Mouse (Mus musculus): ENCODE measurements around the gene Ajm1. TPM values are rescaled to one million over a fixed set of nuclear protein-coding genes. Genes with fewer than 3 reads are reported as not detected.

The Ajm1 gene
- polyA plus RNA-seq (2014; fragmentation: Nextera tagmentation; extraction: Ambion mirVana) = 0.07 and 0.25 TPM in 2 replicates

DNA sequence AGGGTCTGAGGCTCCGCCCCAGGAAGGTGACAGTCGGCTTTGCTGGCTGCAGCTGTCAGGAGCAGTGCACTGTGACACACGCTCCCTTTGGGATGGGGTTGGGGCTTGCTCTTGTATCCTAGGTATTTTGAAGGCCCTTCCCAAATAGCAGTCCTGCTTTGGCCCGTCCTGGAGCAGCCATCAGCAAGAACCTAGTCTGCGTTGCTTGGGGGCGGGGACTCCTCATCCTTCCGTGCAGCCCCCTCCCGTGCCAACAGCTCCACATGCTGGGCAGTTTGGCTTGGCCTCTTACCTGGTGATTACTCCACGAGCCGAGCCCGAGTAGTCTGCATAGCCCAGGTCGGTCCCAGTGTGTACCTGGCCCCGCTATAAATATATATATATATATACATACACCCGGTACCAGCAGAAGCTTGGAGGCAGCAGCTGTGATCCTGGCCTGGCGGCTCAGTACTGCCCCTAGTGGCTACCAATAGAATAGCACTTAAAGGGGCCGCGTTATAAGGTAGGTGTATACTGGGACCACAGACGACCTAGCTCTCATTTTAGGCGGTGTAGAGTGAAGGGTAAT, at the start of gene Ajm1:
Gene Ajm1 (minus strand): TSS at position 464 of the 571 bp plus-strand sequence.
- no peaks in the 10 kb centered on the region for H3K9me3 ChIP-seq (replicated peaks; ENCODE audit: control insufficient read depth, low read length)
- ATAC-seq (replicated peaks; ENCODE audit: insufficient number of reproducible peaks, low FRiP score, low TSS enrichment, low read depth) (peak; percentile 64), DNase-seq (ENCODE audit: low spot score) (peak; percentile 82)
- H3K27me3 ChIP-seq (ENCODE audit: control insufficient read depth, insufficient read depth, low read length) = peaks cover 49% of the 10 kb centered on the region
- H3K4me3 ChIP-seq (ENCODE audit: low read depth, low read length) = peak within 1 kb of the TSS; percentile 24
- peak within 1 kb of the TSS; percentile 28 for H3K9ac ChIP-seq (replicated peaks; ENCODE audit: low read length)
- 3% methylated on average over 19 of the region's 19 CpGs for WGBS
- no peak within 1 kb of the TSS for H3K27ac ChIP-seq (replicated peaks; ENCODE audit: low read depth, low read length)
- peak within 1 kb of the TSS; percentile 64 for H3K4me2 ChIP-seq (ENCODE audit: low read depth, low read length)
- H3K36me3 ChIP-seq (replicated peaks; ENCODE audit: control insufficient read depth, insufficient read depth, low read depth, low read length) = peaks cover 5% of the 10 kb centered on the region
- H3K4me1 ChIP-seq (ENCODE audit: control insufficient read depth, insufficient read depth, low read length) = peaks cover 5% of the 10 kb centered on the region; the same call in 1 of the 2 replicates

GRCm38 (mm10) chr2:25628738-25629137, 47.2 kb upstream of the Ajm1 start:
- ATAC-seq (replicated peaks; ENCODE audit: insufficient number of reproducible peaks, low FRiP score, low TSS enrichment, low read depth) = no peak
- Histone ChIP-seq H3K9ac (replicated peaks; ENCODE audit: low read length) (no peak overlapping the region), H3K36me3 (replicated peaks; ENCODE audit: control insufficient read depth, insufficient read depth, low read depth, low read length) (no peaks in the 10 kb centered on the region), H3K4me3 (ENCODE audit: low read depth, low read length) (no peak overlapping the region), H3K27ac (replicated peaks; ENCODE audit: low read depth, low read length) (no peak overlapping the region), H3K9me3 (replicated peaks; ENCODE audit: control insufficient read depth, low read length) (no peaks in the 10 kb centered on the region), H3K4me1 (ENCODE audit: control insufficient read depth, insufficient read depth, low read length) (no peaks in the 10 kb centered on the region), H3K4me2 (ENCODE audit: low read depth, low read length) (no peak overlapping the region), H3K27me3 (ENCODE audit: control insufficient read depth, insufficient read depth, low read length) (no peaks in the 10 kb centered on the region)
- no peak for DNase-seq (ENCODE audit: low spot score)
- WGBS = 38% methylated on average over 3 of the region's 4 CpGs

- WGBS = 80% methylated on average over 6 of the region's 6 CpGs
- H3K27ac ChIP-seq (replicated peaks; ENCODE audit: low read depth, low read length) = no peak within 1 kb of the TSS
- no peak for ATAC-seq (replicated peaks; ENCODE audit: insufficient number of reproducible peaks, low FRiP score, low TSS enrichment, low read depth)
Observed at GRCm38 (mm10) chr2:25627811-25628210, 46.3 kb upstream of the Ajm1 start, which contains the start of gene Fcna. Fcna (minus strand) TSS chr2:25628030.

DNA sequence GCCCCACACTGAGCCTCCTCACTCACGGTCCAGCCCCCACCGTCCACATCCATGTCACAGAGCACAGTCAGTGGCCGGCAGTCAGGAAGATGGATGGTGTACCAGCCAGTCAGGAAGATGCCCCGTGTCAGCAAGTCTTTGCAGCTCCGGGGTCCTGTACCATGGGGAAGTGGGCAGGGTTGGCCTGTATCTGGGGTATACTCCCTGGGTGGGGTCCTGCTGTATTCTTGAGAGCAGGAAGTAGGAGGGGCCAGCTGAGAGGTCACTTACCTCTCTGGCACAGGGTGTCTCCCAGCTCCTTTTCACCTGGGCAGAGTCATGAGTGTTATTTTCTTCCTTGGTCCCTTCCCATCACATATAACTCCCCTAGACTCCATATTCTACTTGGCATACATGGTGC, 44.4 kb upstream of the Ajm1 start:
- ATAC-seq (replicated peaks; ENCODE audit: insufficient number of reproducible peaks, low FRiP score, low TSS enrichment, low read depth) (no peak), DNase-seq (ENCODE audit: low spot score) (no peak)
- no peaks in the 10 kb centered on the region for H3K9me3 ChIP-seq (replicated peaks; ENCODE audit: control insufficient read depth, low read length)
- H3K4me3 ChIP-seq (ENCODE audit: low read depth, low read length) = no peak overlapping the region
- WGBS = 66% methylated on average over 5 of the region's 5 CpGs
- no peaks in the 10 kb centered on the region for H3K36me3 ChIP-seq (replicated peaks; ENCODE audit: control insufficient read depth, insufficient read depth, low read depth, low read length)
- H3K27ac ChIP-seq (replicated peaks; ENCODE audit: low read depth, low read length) = no peak overlapping the region
- H3K4me1 ChIP-seq (ENCODE audit: control insufficient read depth, insufficient read depth, low read length) = no peaks in the 10 kb centered on the region
- no peaks in the 10 kb centered on the region for H3K27me3 ChIP-seq (ENCODE audit: control insufficient read depth, insufficient read depth, low read length)
- no peak overlapping the region for H3K4me2 ChIP-seq (ENCODE audit: low read depth, low read length)
- H3K9ac ChIP-seq (replicated peaks; ENCODE audit: low read length) = no peak overlapping the region

More at GRCm38 (mm10) chr2:25627811-25628210, 46.3 kb upstream of the Ajm1 start, which contains the start of gene Fcna:
- Histone ChIP-seq H3K36me3 (replicated peaks; ENCODE audit: control insufficient read depth, insufficient read depth, low read depth, low read length) (no peaks in the 10 kb centered on the region), H3K4me1 (ENCODE audit: control insufficient read depth, insufficient read depth, low read length) (no peaks in the 10 kb centered on the region), H3K4me3 (ENCODE audit: low read depth, low read length) (no peak within 1 kb of the TSS), H3K9me3 (replicated peaks; ENCODE audit: control insufficient read depth, low read length) (no peaks in the 10 kb centered on the region), H3K27me3 (ENCODE audit: control insufficient read depth, insufficient read depth, low read length) (no peaks in the 10 kb centered on the region), H3K9ac (replicated peaks; ENCODE audit: low read length) (no peak within 1 kb of the TSS), H3K4me2 (ENCODE audit: low read depth, low read length) (no peak within 1 kb of the TSS)
- no peak for DNase-seq (ENCODE audit: low spot score)

- no peaks in the 10 kb centered on the region for H3K36me3 ChIP-seq (replicated peaks; ENCODE audit: control insufficient read depth, insufficient read depth, low read depth, low read length)
- ATAC-seq (replicated peaks; ENCODE audit: insufficient number of reproducible peaks, low FRiP score, low TSS enrichment, low read depth) (peak; percentile 88), DNase-seq (ENCODE audit: low spot score) (peak; percentile 85)
- no peaks in the 10 kb centered on the region for H3K9me3 ChIP-seq (replicated peaks; ENCODE audit: control insufficient read depth, low read length)
- peaks cover 13% of the 10 kb centered on the region for H3K27me3 ChIP-seq (ENCODE audit: control insufficient read depth, insufficient read depth, low read length)
- peak within 1 kb of the TSS; percentile 71 for H3K4me2 ChIP-seq (ENCODE audit: low read depth, low read length)
- peak within 1 kb of the TSS; percentile 71 for H3K9ac ChIP-seq (replicated peaks; ENCODE audit: low read length)
- H3K4me3 ChIP-seq (ENCODE audit: low read depth, low read length) = peak within 1 kb of the TSS; percentile 36
- H3K4me1 ChIP-seq (ENCODE audit: control insufficient read depth, insufficient read depth, low read length) = no peaks in the 10 kb centered on the region
- WGBS = 6% methylated on average over 34 of the region's 34 CpGs
- H3K27ac ChIP-seq (replicated peaks; ENCODE audit: low read depth, low read length) = no peak within 1 kb of the TSS
Observed at GRCm38 (mm10) chr2:25621229-25622200, 40.0 kb upstream of the Ajm1 start, which contains the start of gene Tmem141. Tmem141 (minus strand) TSS chr2:25622005.

- H3K4me3 ChIP-seq (ENCODE audit: low read depth, low read length) = no peak overlapping the region
- no peaks in the 10 kb centered on the region for H3K36me3 ChIP-seq (replicated peaks; ENCODE audit: control insufficient read depth, insufficient read depth, low read depth, low read length)
- no peak overlapping the region for H3K27ac ChIP-seq (replicated peaks; ENCODE audit: low read depth, low read length)
- 79% methylated on average over 4 of the region's 4 CpGs for WGBS
- H3K9ac ChIP-seq (replicated peaks; ENCODE audit: low read length) = no peak overlapping the region
- peaks cover 20% of the 10 kb centered on the region for H3K27me3 ChIP-seq (ENCODE audit: control insufficient read depth, insufficient read depth, low read length)
- ATAC-seq (replicated peaks; ENCODE audit: insufficient number of reproducible peaks, low FRiP score, low TSS enrichment, low read depth) (no peak), DNase-seq (ENCODE audit: low spot score) (no peak)
- H3K4me2 ChIP-seq (ENCODE audit: low read depth, low read length) = no peak overlapping the region
- H3K9me3 ChIP-seq (replicated peaks; ENCODE audit: control insufficient read depth, low read length) = no peaks in the 10 kb centered on the region
- no peaks in the 10 kb centered on the region for H3K4me1 ChIP-seq (ENCODE audit: control insufficient read depth, insufficient read depth, low read length)
Observed at GRCm38 (mm10) chr2:25620852-25621228, 39.3 kb upstream of the Ajm1 start.

- DNase-seq (ENCODE audit: low spot score) (no peak), ATAC-seq (replicated peaks; ENCODE audit: insufficient number of reproducible peaks, low FRiP score, low TSS enrichment, low read depth) (no peak)
- H3K4me2 ChIP-seq (ENCODE audit: low read depth, low read length) = no peak overlapping the region
- no peak overlapping the region for H3K27ac ChIP-seq (replicated peaks; ENCODE audit: low read depth, low read length)
- H3K27me3 ChIP-seq (ENCODE audit: control insufficient read depth, insufficient read depth, low read length) = peaks cover 24% of the 10 kb centered on the region
- H3K9ac ChIP-seq (replicated peaks; ENCODE audit: low read length) = no peak overlapping the region
- no peaks in the 10 kb centered on the region for H3K9me3 ChIP-seq (replicated peaks; ENCODE audit: control insufficient read depth, low read length)
- H3K4me1 ChIP-seq (ENCODE audit: control insufficient read depth, insufficient read depth, low read length) = no peaks in the 10 kb centered on the region
- WGBS = 78% methylated on average over 6 of the region's 6 CpGs
- no peaks in the 10 kb centered on the region for H3K36me3 ChIP-seq (replicated peaks; ENCODE audit: control insufficient read depth, insufficient read depth, low read depth, low read length)
- no peak overlapping the region for H3K4me3 ChIP-seq (ENCODE audit: low read depth, low read length)
Observed at GRCm38 (mm10) chr2:25620386-25620785, 38.8 kb upstream of the Ajm1 start.

DNA sequence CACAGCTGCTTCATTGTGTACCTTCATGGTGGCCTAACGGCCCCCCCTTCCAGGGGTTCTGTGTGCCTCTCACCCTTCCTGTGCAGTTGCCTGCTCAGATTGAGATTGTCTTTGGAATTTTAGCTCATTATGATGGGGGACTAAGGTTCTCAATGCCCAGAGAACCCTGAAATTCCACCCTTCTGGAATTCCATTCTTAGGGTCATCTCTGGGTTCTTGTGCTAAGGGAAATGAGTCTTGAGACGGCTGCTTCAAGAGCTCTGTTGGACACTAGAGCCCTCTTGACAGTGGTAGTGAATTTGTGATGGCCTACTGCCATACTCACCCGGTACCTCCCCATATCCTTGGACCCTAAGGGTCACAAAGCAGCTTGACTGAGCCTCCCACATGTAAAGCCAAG, 36.0 kb upstream of the Ajm1 start, which contains the start of gene Ccdc183:
Gene Ccdc183 (minus strand): TSS at position 101 of the 400 bp plus-strand sequence.
- ATAC-seq (replicated peaks; ENCODE audit: insufficient number of reproducible peaks, low FRiP score, low TSS enrichment, low read depth) = no peak
- WGBS = 84% methylated on average over 3 of the region's 3 CpGs
- H3K4me1 ChIP-seq (ENCODE audit: control insufficient read depth, insufficient read depth, low read length) = no peaks in the 10 kb centered on the region
- H3K27ac ChIP-seq (replicated peaks; ENCODE audit: low read depth, low read length) = no peak within 1 kb of the TSS
- no peaks in the 10 kb centered on the region for H3K9me3 ChIP-seq (replicated peaks; ENCODE audit: control insufficient read depth, low read length)
- no peak within 1 kb of the TSS for H3K4me2 ChIP-seq (ENCODE audit: low read depth, low read length)
- H3K27me3 ChIP-seq (ENCODE audit: control insufficient read depth, insufficient read depth, low read length) = peaks cover 26% of the 10 kb centered on the region
- H3K4me3 ChIP-seq (ENCODE audit: low read depth, low read length) = no peak within 1 kb of the TSS
- no peak within 1 kb of the TSS for H3K9ac ChIP-seq (replicated peaks; ENCODE audit: low read length)
- DNase-seq (ENCODE audit: low spot score) = no peak
- H3K36me3 ChIP-seq (replicated peaks; ENCODE audit: control insufficient read depth, insufficient read depth, low read depth, low read length) = no peaks in the 10 kb centered on the region
